Mouse (Mus musculus) adrenal gland, postnatal 4 days (tissue): ENCODE data around the gene Atad3a. TPM values are rescaled to one million over a fixed set of nuclear protein-coding genes. Genes with fewer than 3 reads are reported as not detected.

ENCODE experiments used
- DNase-seq, 2 experiments: peaks; one replicate each; pipeline ENCODE4 v3.0.0; 2021 to 2022; ENCODE audit warnings: low spot score in 2 of 2, mixed read lengths in 2 of 2
- total RNA-seq, 2 experiments: library from RNA; stranded (reverse); gene quantifications; 2 replicates each; pipeline ENCODE4 v1.2.3; 2021

Atad3a gene
- total RNA-seq, 2 experiments from 2014 or later, result 99.1 to 102 TPM

GRCm38 (mm10) chr4:155739741-155740636, 20.9 kb downstream of the Atad3a start:
- no peak for DNase-seq

- DNase-seq, result no peak
Measured at GRCm38 (mm10) chr4:155739152-155739551, 21.7 kb downstream of the Atad3a start.

- DNase-seq, result no peak
Measured at GRCm38 (mm10) chr4:155738262-155738661, 22.6 kb downstream of the Atad3a start.

GRCm38 (mm10) chr4:155736421-155736820, 24.5 kb downstream of the Atad3a start:
- DNase-seq, result no peak

GRCm38 (mm10) chr4:155735788-155736187, 25.1 kb downstream of the Atad3a start:
- DNase-seq, result no peak

- peak; percentile 18 for DNase-seq
Measured at GRCm38 (mm10) chr4:155734951-155735702, 25.8 kb downstream of the Atad3a start.

- peak; percentile 73 to 82 for DNase-seq
Measured at GRCm38 (mm10) chr4:155734350-155734941, 26.4 kb downstream of the Atad3a start, which contains the start of gene Tmem240. TSS of gene Tmem240 (plus strand) at chr4:155734800.

GRCm38 (mm10) chr4:155733267-155733666, 27.6 kb downstream of the Atad3a start:
- no peak for DNase-seq

- no peak for DNase-seq
Measured at GRCm38 (mm10) chr4:155727993-155728392, 32.9 kb downstream of the Atad3a start.

GRCm38 (mm10) chr4:155721668-155722083, 39.2 kb downstream of the Atad3a start:
- DNase-seq, result no peak

GRCm38 (mm10) chr4:155710521-155711252, 50.2 kb downstream of the Atad3a start:
- DNase-seq, result no peak

GRCm38 (mm10) chr4:155708988-155709387, 51.9 kb downstream of the Atad3a start:
- no peak for DNase-seq

- DNase-seq, result no peak
Measured at GRCm38 (mm10) chr4:155708582-155708981, 52.3 kb downstream of the Atad3a start.

GRCm38 (mm10) chr4:155705592-155705929, 55.3 kb downstream of the Atad3a start:
- no peak for DNase-seq

- peak; percentile 83 to 89 for DNase-seq
Measured at GRCm38 (mm10) chr4:155704721-155705591, 55.9 kb downstream of the Atad3a start, which contains the start of gene Ssu72. TSS of gene Ssu72 (plus strand) at chr4:155704800.

GRCm38 (mm10) chr4:155703425-155703929, 57.4 kb downstream of the Atad3a start:
- DNase-seq, result no peak

- no peak for DNase-seq
Measured at GRCm38 (mm10) chr4:155700425-155700824, 60.5 kb downstream of the Atad3a start.

GRCm38 (mm10) chr4:155696261-155697255, 64.3 kb downstream of the Atad3a start:
- DNase-seq, result peak in 1 of 2 experiments; percentile 24
